Mouse (Mus musculus): Measurements from ENCODE around the gene Ppfia3.

The Ppfia3 gene

GRCm38 (mm10) chr7:45366652-45367019 is at the start of gene Ppfia3:
Gene Ppfia3, minus strand, starts transcription at chr7:45367019.
- in situ Hi-C loops (cut with MboI, MseI), result no loop called here

GRCm38 (mm10) chr7:45415636-45416035 is 48.8 kb upstream of the Ppfia3 start:
- in situ Hi-C loops (cut with MboI, MseI), result no loop called here

GRCm38 (mm10) chr7:45414740-45415224 is 48.0 kb upstream of the Ppfia3 start:
- in situ Hi-C loops (cut with MboI, MseI), result no loop called here

- in situ Hi-C loops (cut with MboI, MseI), result no loop called here
Measured at GRCm38 (mm10) chr7:45413864-45414739, 47.3 kb upstream of the Ppfia3 start.

- in situ Hi-C loops (cut with MboI, MseI), result no loop called here
Measured at GRCm38 (mm10) chr7:45413113-45413863, 46.5 kb upstream of the Ppfia3 start, which contains the start of gene Ntf5. Gene Ntf5, plus strand, starts transcription at chr7:45413695.

- in situ Hi-C loops (cut with MboI, MseI), result no loop called here
Measured at GRCm38 (mm10) chr7:45412421-45412820, 45.6 kb upstream of the Ppfia3 start.

GRCm38 (mm10) chr7:45409497-45410163 is 42.8 kb upstream of the Ppfia3 start:
- in situ Hi-C loops (cut with MboI, MseI), result no loop called here

GRCm38 (mm10) chr7:45408949-45409348 is 42.1 kb upstream of the Ppfia3 start:
- in situ Hi-C loops (cut with MboI, MseI), result no loop called here

GRCm38 (mm10) chr7:45408351-45408750 is 41.5 kb upstream of the Ppfia3 start:
- in situ Hi-C loops (cut with MboI, MseI), result no loop called here

GRCm38 (mm10) chr7:45407836-45408235 is 41.0 kb upstream of the Ppfia3 start:
- in situ Hi-C loops (cut with MboI, MseI), result no loop called here

- in situ Hi-C loops (cut with MboI, MseI), result no loop called here
Measured at GRCm38 (mm10) chr7:45406157-45407156, 39.6 kb upstream of the Ppfia3 start.

GRCm38 (mm10) chr7:45405091-45406075 is 38.6 kb upstream of the Ppfia3 start, which contains the start of gene Kcna7:
Gene Kcna7, plus strand, starts transcription at chr7:45405653.
- in situ Hi-C loops (cut with MboI, MseI), result no loop called here

- in situ Hi-C loops (cut with MboI, MseI), result no loop called here
Measured at GRCm38 (mm10) chr7:45403532-45404261, 36.9 kb upstream of the Ppfia3 start.

- in situ Hi-C loops (cut with MboI, MseI), result no loop called here
Measured at GRCm38 (mm10) chr7:45401521-45402085, 34.8 kb upstream of the Ppfia3 start.

- in situ Hi-C loops (cut with MboI, MseI), result loop anchor here in 1 of 2 experiments (25.0 kb wide), 1 partner anchor 1391 kb away; the partner anchor contains the start of genes Gtf2h1 and Hps5
Measured at GRCm38 (mm10) chr7:45396787-45397186, 30.0 kb upstream of the Ppfia3 start.

- in situ Hi-C loops (cut with MboI, MseI), result loop anchor here in 1 of 2 experiments (25.0 kb wide), 1 partner anchor 1391 kb away; the partner anchor contains the start of genes Gtf2h1 and Hps5
Measured at GRCm38 (mm10) chr7:45396337-45396775, 29.5 kb upstream of the Ppfia3 start.

- in situ Hi-C loops (cut with MboI, MseI), result loop anchor here in 1 of 2 experiments (25.0 kb wide), 1 partner anchor 1392 kb away; the partner anchor contains the start of genes Gtf2h1 and Hps5
Measured at GRCm38 (mm10) chr7:45395578-45396336, 28.9 kb upstream of the Ppfia3 start, which contains the start of gene Snrnp70. Gene Snrnp70, minus strand, starts transcription at chr7:45395742.
